Mouse (Mus musculus) liver, adult 2 months (tissue): ENCODE measurements at regions not wholly inside any gene's neighbourhood (a gene's known extent, or its start where the extent isn't known, plus 50 kb on each side); places are given as distances from the start of the nearest gene placed in this dataset.

ENCODE experiments used
- CTCF ChIP-seq: fragments of 200-500 bp; IDR thresholded peaks from 2 replicates; pipeline ENCODE4 v1.5.1; 2011; ENCODE audit warnings: low read depth, low read length, control low read depth
- POLR2A ChIP-seq: fragments of 200-500 bp; IDR thresholded peaks from 2 replicates; pipeline ENCODE4 v1.6.1; 2011; ENCODE audit warnings: low read length, control low read depth; ENCODE audit not compliant: insufficient read depth; ENCODE audit errors: extremely low read depth

DNA sequence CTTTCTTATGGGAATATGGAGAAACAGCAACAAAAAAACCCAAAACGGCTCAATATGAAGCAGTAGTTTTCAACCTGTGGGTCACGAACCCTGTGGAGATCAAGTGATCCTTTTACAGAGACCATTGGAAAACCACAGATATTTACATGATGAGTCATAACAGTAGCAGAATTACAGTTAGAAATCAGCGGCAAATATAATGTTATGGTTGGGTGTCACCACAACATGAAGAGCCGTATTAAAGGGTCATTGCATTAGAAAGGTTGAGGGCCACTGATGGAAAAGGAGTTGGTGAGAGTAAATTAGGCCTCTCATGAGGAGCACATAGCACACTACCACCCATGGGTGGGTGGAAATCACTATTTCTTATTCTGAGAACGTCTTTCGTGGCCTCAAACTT is 225.6 kb downstream of the Dact1 start:
- TF ChIP-seq CTCF = no peak
- TF ChIP-seq POLR2A = no peak
